Mouse (Mus musculus) embryo, embryonic 11.5 days (tissue): ENCODE measurements around the gene Gm867.

ENCODE experiments used
- DNase-seq: peaks from one replicate; pipeline ENCODE4 v3.0.0-alpha.2; 2012; ENCODE audit warnings: low read depth, low spot score

The Gm867 gene

GRCm38 (mm10) chr10:75936909-75937667 lies 3.4 kb downstream of the Gm867 start:
- no peak for DNase-seq

- peak; percentile 70 for DNase-seq
Observed at GRCm38 (mm10) chr10:75935680-75936541, 4.6 kb downstream of the Gm867 start, which contains the start of gene Mmp11. Mmp11 (minus strand) TSS chr10:75936496.

- DNase-seq: no peak
Observed at GRCm38 (mm10) chr10:75934991-75935390, 5.5 kb downstream of the Gm867 start.

GRCm38 (mm10) chr10:75932891-75933290 lies 7.6 kb downstream of the Gm867 start, which contains the start of gene Chchd10:
Chchd10 (plus strand) TSS chr10:75933130.
- DNase-seq: no peak

GRCm38 (mm10) chr10:75932081-75932678 lies 8.3 kb downstream of the Gm867 start:
- DNase-seq: no peak

- no peak for DNase-seq
Observed at GRCm38 (mm10) chr10:75931311-75931710, 9.2 kb downstream of the Gm867 start.

- DNase-seq: no peak
Observed at GRCm38 (mm10) chr10:75930304-75930703, 10.2 kb downstream of the Gm867 start.

GRCm38 (mm10) chr10:75926396-75926795 lies 14.1 kb downstream of the Gm867 start:
- DNase-seq: no peak

GRCm38 (mm10) chr10:75924324-75924723 lies 16.1 kb downstream of the Gm867 start:
- no peak for DNase-seq

- no peak for DNase-seq
Observed at GRCm38 (mm10) chr10:75921726-75922560, 18.5 kb downstream of the Gm867 start.

GRCm38 (mm10) chr10:75921026-75921725 lies 19.3 kb downstream of the Gm867 start, which contains the start of gene Smarcb1:
Smarcb1 (minus strand) TSS chr10:75921617.
- DNase-seq: peak; percentile 90

- DNase-seq: no peak
Observed at GRCm38 (mm10) chr10:75919026-75919425, 21.4 kb downstream of the Gm867 start.

- DNase-seq: no peak
Observed at GRCm38 (mm10) chr10:75916840-75917239, 23.6 kb downstream of the Gm867 start.

- no peak for DNase-seq
Observed at GRCm38 (mm10) chr10:75915557-75915956, 24.9 kb downstream of the Gm867 start.

GRCm38 (mm10) chr10:75913013-75913589 lies 27.4 kb downstream of the Gm867 start:
- no peak for DNase-seq

GRCm38 (mm10) chr10:75910698-75911097 lies 29.8 kb downstream of the Gm867 start:
- no peak for DNase-seq

- no peak for DNase-seq
Observed at GRCm38 (mm10) chr10:75906882-75907281, 33.6 kb downstream of the Gm867 start.

- no peak for DNase-seq
Observed at GRCm38 (mm10) chr10:75904391-75904790, 36.1 kb downstream of the Gm867 start.

GRCm38 (mm10) chr10:75898846-75899245 lies 41.6 kb downstream of the Gm867 start:
- no peak for DNase-seq

- no peak for DNase-seq
Observed at GRCm38 (mm10) chr10:75898039-75898564, 42.4 kb downstream of the Gm867 start.
